Mouse (Mus musculus) myocyte (in vitro differentiated cells): ENCODE measurements around the gene Fcmr. TPM values are rescaled to one million over a fixed set of nuclear protein-coding genes. Genes with fewer than 3 reads are reported as not detected.

Experiments used
- H3K27me3 ChIP-seq: one replicate; pipeline ENCODE4 v1.6.1; 2011; ENCODE audit not compliant: control insufficient read depth, insufficient read depth, insufficient read length
- H3K36me3 ChIP-seq: one replicate; pipeline ENCODE4 v1.6.1; 2011; ENCODE audit not compliant: control insufficient read depth, insufficient read depth
- H3K4me2 ChIP-seq: one replicate; pipeline ENCODE4 v1.6.1; 2011; ENCODE audit warnings: low read depth, control low read depth
- H3K4me3 ChIP-seq: one replicate; pipeline ENCODE4 v1.5.1; 2011; ENCODE audit warnings: mild to moderate bottlenecking, control low read depth, moderate library complexity
- H3K79me2 ChIP-seq: one replicate; pipeline ENCODE4 v1.6.1; 2011; ENCODE audit not compliant: control insufficient read depth, insufficient read depth
- H3ac ChIP-seq: one replicate; pipeline ENCODE4 v1.6.1; 2011; ENCODE audit not compliant: control insufficient read depth, insufficient read length
- CEBPB ChIP-seq: IDR thresholded peaks from 2 replicates; pipeline ENCODE4 v1.6.1; 2011; ENCODE audit warnings: mild to moderate bottlenecking, moderate library complexity; ENCODE audit not compliant: poor library complexity, insufficient read depth, severe bottlenecking
- E2F4 ChIP-seq: IDR thresholded peaks from one replicate; pipeline ENCODE4 v1.6.1; 2011; ENCODE audit warnings: mild to moderate bottlenecking, control low read depth, moderate library complexity; ENCODE audit not compliant: insufficient read depth
- MAX ChIP-seq: IDR thresholded peaks from one replicate; pipeline ENCODE4 v1.6.1; 2011; ENCODE audit warnings: low read depth, mild to moderate bottlenecking, control low read depth
- MYOD1 ChIP-seq, 3 experiments: IDR thresholded peaks; one replicate each; pipeline ENCODE4 v1.6.1; 2011; ENCODE audit warnings: control low read depth in 2 of 3, low read depth in 2 of 3, mild to moderate bottlenecking in 2 of 3, moderate library complexity in 1 of 3; ENCODE audit not compliant: insufficient read length in 2 of 3, control insufficient read depth in 1 of 3
- MYOG ChIP-seq, 3 experiments: IDR thresholded peaks; one replicate each; pipeline ENCODE4 v1.6.1; 2011; ENCODE audit warnings: control low read depth in 2 of 3, low read depth in 2 of 3, mild to moderate bottlenecking in 2 of 3; ENCODE audit not compliant: insufficient read length in 2 of 3, control insufficient read depth in 1 of 3, insufficient read depth in 1 of 3
- POLR2A ChIP-seq: IDR thresholded peaks from one replicate; pipeline ENCODE4 v1.6.1; 2011; ENCODE audit warnings: low read depth, mild to moderate bottlenecking, control low read depth, moderate library complexity; ENCODE audit not compliant: insufficient read length
- POLR2AphosphoS2 ChIP-seq: IDR thresholded peaks from one replicate; pipeline ENCODE4 v1.6.1; 2011; ENCODE audit warnings: low read depth, control low read depth; ENCODE audit not compliant: insufficient read length
- REST ChIP-seq: IDR thresholded peaks from one replicate; pipeline ENCODE4 v1.6.1; 2011; ENCODE audit warnings: mild to moderate bottlenecking, control low read depth, moderate library complexity; ENCODE audit not compliant: insufficient read depth, insufficient read length
- SRF ChIP-seq: IDR thresholded peaks from one replicate; pipeline ENCODE4 v1.6.1; 2011; ENCODE audit warnings: low read depth; ENCODE audit not compliant: control insufficient read depth, insufficient read length
- TCF12 ChIP-seq: IDR thresholded peaks from one replicate; pipeline ENCODE4 v1.6.1; 2011; ENCODE audit warnings: mild to moderate bottlenecking, control low read depth; ENCODE audit not compliant: poor library complexity, insufficient read depth, severe bottlenecking
- TCF3 ChIP-seq: IDR thresholded peaks from one replicate; pipeline ENCODE4 v1.6.1; 2011; ENCODE audit warnings: low read depth, control low read depth; ENCODE audit not compliant: insufficient read length
- USF1 ChIP-seq: IDR thresholded peaks from one replicate; pipeline ENCODE4 v1.6.1; 2011; ENCODE audit warnings: low read depth, mild to moderate bottlenecking, control low read depth, moderate library complexity
- polyA plus RNA-seq: library from polyadenylated mRNA; unstranded; fragments of >200 nt; fragmentation: generic; extraction: Trizol; gene quantifications from one replicate; pipeline ENCODE4 v1.2.1, GENCODE M21; 2012; ENCODE audit warnings: missing spikeins

Fcmr gene
- polyA plus RNA-seq, 1 experiment: not detected

GRCm38 (mm10) chr1:130902505-130902904 is 37.0 kb downstream of the Fcmr start:
- no peak overlapping the region for H3ac ChIP-seq
- H3K79me2 ChIP-seq: no peaks in the 10 kb centered on the region
- no peak for TF ChIP-seq MYOG (IDR thresholded peaks at IDR 0.05; ENCODE audit: control insufficient read depth in 1 of 3, insufficient read depth in 1 of 3, insufficient read length in 2 of 3, low read depth in 2 of 3)
- no peaks in the 10 kb centered on the region for H3K36me3 ChIP-seq
- H3K4me2 ChIP-seq: no peak overlapping the region
- H3K27me3 ChIP-seq: no peaks in the 10 kb centered on the region
- H3K4me3 ChIP-seq: no peak overlapping the region

- no peaks in the 10 kb centered on the region for H3K36me3 ChIP-seq
- no peaks in the 10 kb centered on the region for H3K79me2 ChIP-seq
Observed at GRCm38 (mm10) chr1:130911401-130912010, 46.0 kb downstream of the Fcmr start, which contains the start of gene Il20. TSS of gene Il20 (minus strand) at chr1:130911451.

GRCm38 (mm10) chr1:130918323-130918980 is 53.0 kb downstream of the Fcmr start:
- TF ChIP-seq MYOD1 (IDR thresholded peaks at IDR 0.05; ENCODE audit: control insufficient read depth in 1 of 3, insufficient read length in 2 of 3, low read depth in 2 of 3) (no peak), USF1 (no peak), SRF (no peak), TCF12 (no peak), TCF3 (no peak), MYOG (IDR thresholded peaks at IDR 0.05; ENCODE audit: control insufficient read depth in 1 of 3, insufficient read depth in 1 of 3, insufficient read length in 2 of 3, low read depth in 2 of 3) (no peak), CEBPB (no peak), POLR2A (no peak), E2F4 (no peak), POLR2AphosphoS2 (no peak), MAX (no peak), REST (no peak)
- H3K4me2 ChIP-seq: no peak overlapping the region
- H3K36me3 ChIP-seq: no peaks in the 10 kb centered on the region
- no peaks in the 10 kb centered on the region for H3K79me2 ChIP-seq
- no peaks in the 10 kb centered on the region for H3K27me3 ChIP-seq
- no peak overlapping the region for H3ac ChIP-seq
- no peak overlapping the region for H3K4me3 ChIP-seq

More at GRCm38 (mm10) chr1:130911401-130912010, 46.0 kb downstream of the Fcmr start, which contains the start of gene Il20:
- Histone ChIP-seq H3ac (no peak within 1 kb of the TSS), H3K4me2 (no peak within 1 kb of the TSS), H3K4me3 (no peak within 1 kb of the TSS), H3K27me3 (no peaks in the 10 kb centered on the region)
- TF ChIP-seq SRF: no peak
- no peak for TF ChIP-seq REST
- TF ChIP-seq POLR2AphosphoS2: no peak
- TF ChIP-seq CEBPB: no peak
- TF ChIP-seq USF1: no peak
- no peak for TF ChIP-seq POLR2A
- TF ChIP-seq MYOG (IDR thresholded peaks at IDR 0.05; ENCODE audit: control insufficient read depth in 1 of 3, insufficient read depth in 1 of 3, insufficient read length in 2 of 3, low read depth in 2 of 3): no peak
- TF ChIP-seq E2F4: no peak
- no peak for TF ChIP-seq MAX

- Histone ChIP-seq H3K4me3 (no peak overlapping the region), H3K4me2 (no peak overlapping the region), H3K79me2 (no peaks in the 10 kb centered on the region), H3ac (no peak overlapping the region), H3K36me3 (no peaks in the 10 kb centered on the region), H3K27me3 (no peaks in the 10 kb centered on the region)
- TF ChIP-seq TCF3 (no peak), MAX (no peak), MYOD1 (IDR thresholded peaks at IDR 0.05; ENCODE audit: control insufficient read depth in 1 of 3, insufficient read length in 2 of 3, low read depth in 2 of 3) (no peak), SRF (no peak), CEBPB (no peak), USF1 (no peak), MYOG (IDR thresholded peaks at IDR 0.05; ENCODE audit: control insufficient read depth in 1 of 3, insufficient read depth in 1 of 3, insufficient read length in 2 of 3, low read depth in 2 of 3) (no peak), POLR2A (no peak), POLR2AphosphoS2 (no peak), REST (no peak), TCF12 (no peak), E2F4 (no peak)
Observed at GRCm38 (mm10) chr1:130926484-130926883, 61.0 kb downstream of the Fcmr start.

Other genes starting within 250 kb of the Fcmr start
- gene Zp3r, start 236.0 kb upstream of the Fcmr start, polyA plus RNA-seq: 0.06 TPM
- gene C4bp, start 204.0 kb upstream of the Fcmr start, polyA plus RNA-seq: not detected
- gene Gm29427, start 149.9 kb upstream of the Fcmr start, polyA plus RNA-seq: not detected
- gene Yod1, start 148.3 kb upstream of the Fcmr start, polyA plus RNA-seq: 0.70 TPM
- gene Pfkfb2, start 136.4 kb upstream of the Fcmr start, polyA plus RNA-seq: 2.6 TPM
- 1.2 TPM for gene AA986860, start 133.7 kb upstream of the Fcmr start, polyA plus RNA-seq
- not detected for gene Fcamr, start 64.8 kb upstream of the Fcmr start, polyA plus RNA-seq
- 0.01 TPM for gene Pigr, start 39.0 kb upstream of the Fcmr start, polyA plus RNA-seq
- gene Il24, start 21.8 kb downstream of the Fcmr start, polyA plus RNA-seq: not detected
- gene Il20, start 45.8 kb downstream of the Fcmr start, polyA plus RNA-seq: not detected
- gene Il19, start 74.4 kb downstream of the Fcmr start, polyA plus RNA-seq: 0.11 TPM
- gene Il10, start 154.2 kb downstream of the Fcmr start, polyA plus RNA-seq: not detected
- 123 TPM for gene Mapkapk2, start 232.2 kb downstream of the Fcmr start, polyA plus RNA-seq